ENCODE assay signal across 11 mouse cellular contexts in the genomic region with DNA sequence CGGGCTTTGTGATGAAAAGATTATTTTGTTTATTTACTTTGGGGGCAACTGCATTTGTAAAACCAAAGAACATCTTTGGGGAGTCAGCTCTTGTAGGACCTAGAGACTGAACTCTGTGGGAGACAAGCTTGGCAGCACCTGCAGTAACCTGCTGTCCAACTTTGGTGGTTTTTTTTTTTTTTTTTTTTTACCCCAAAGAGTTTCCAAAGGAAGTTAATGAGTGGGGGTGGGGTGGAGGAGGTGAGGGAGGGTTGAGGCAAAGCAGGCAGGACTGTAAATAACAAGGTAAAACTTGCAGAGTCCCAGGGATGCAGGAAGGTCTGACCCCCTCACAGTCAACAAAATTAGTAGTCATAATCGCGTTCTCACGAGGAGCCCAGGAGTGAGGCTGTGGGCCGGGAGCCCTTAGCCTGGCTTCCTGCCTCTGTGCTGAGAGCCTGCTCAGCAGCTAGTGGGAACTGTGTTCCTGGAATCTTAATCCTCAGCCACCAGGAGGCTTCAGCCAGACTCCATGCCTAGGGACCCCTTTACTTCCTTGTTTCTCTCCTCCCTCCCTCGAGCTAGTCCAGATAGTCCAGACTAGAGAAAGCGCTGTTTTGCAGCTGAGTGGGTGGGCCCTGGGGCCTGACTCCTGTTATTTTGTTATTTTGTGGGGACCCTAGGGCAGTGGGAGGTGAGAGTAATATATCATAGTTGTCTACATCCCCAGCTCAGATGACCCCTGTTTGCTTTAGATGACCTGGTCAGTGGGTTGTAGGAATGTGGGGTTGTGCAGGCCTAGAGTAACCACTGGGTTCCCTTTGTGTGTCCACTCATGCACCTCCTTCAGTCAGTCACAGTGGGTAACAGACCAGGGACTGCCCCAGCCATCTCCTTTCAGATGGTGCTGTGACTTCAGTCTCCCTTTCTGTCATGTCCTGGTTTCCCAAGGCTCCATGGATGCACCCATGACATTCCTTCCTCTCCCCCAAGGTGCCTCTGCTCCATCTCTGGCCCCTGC.
DNase-seq lines count a peak whose midpoint lies in the region; ATAC-seq and TF ChIP-seq lines count a peak whose summit lies in the region.
"Had no signal": no experiment of that assay in that cellular context is flagged by ENCODE, and none has a peak within 500 bp of the region (broad histone marks: within the 10 kb centered on the region; RNA-seq: fewer than 3 reads in every experiment).

No protein-coding gene starts in this region.

- no peak overlapping the region for H3K4me3 ChIP-seq in heart, embryonic 12.5 days
- H3K4me3 ChIP-seq in heart, adult 2 months: no peak overlapping the region
- H3K4me3 ChIP-seq in lung, embryonic 15.5 days: no peak overlapping the region
- no peak overlapping the region for H3K4me3 ChIP-seq in limb, embryonic 13.5 days
- no peak overlapping the region for H3K4me3 ChIP-seq in cerebellum, adult 2 months (replicated peaks; ENCODE audit: insufficient read depth, low read depth, low read length)

- TF ChIP-seq EP300 in heart, adult 2 months (IDR thresholded peaks at IDR 0.05; ENCODE audit: insufficient read depth, low read depth, low read length): no peak

- H3K4me1 ChIP-seq in heart, embryonic 12.5 days (replicated peaks): peaks cover 19% of the 10 kb centered on the region
- H3K4me1 ChIP-seq in heart, adult 2 months (ENCODE audit: control insufficient read depth, insufficient read depth, low read length): no peaks in the 10 kb centered on the region
- peaks cover 16% of the 10 kb centered on the region for H3K4me1 ChIP-seq in lung, embryonic 15.5 days
- H3K4me1 ChIP-seq in limb, embryonic 13.5 days: peaks cover 31% of the 10 kb centered on the region
- H3K4me1 ChIP-seq in cerebellum, adult 2 months (ENCODE audit: control insufficient read depth, insufficient read depth, low read length): no peaks in the 10 kb centered on the region; the same call in 1 of the 2 replicates

- no peak overlapping the region for H3K4me2 ChIP-seq in heart, embryonic 12.5 days
- H3K4me2 ChIP-seq in lung, embryonic 15.5 days: no peak overlapping the region
- H3K4me2 ChIP-seq in limb, embryonic 13.5 days (replicated peaks): no peak overlapping the region

- H3K36me3 ChIP-seq in heart, embryonic 12.5 days: no peaks in the 10 kb centered on the region
- no peaks in the 10 kb centered on the region for H3K36me3 ChIP-seq in heart, adult 2 months (ENCODE audit: control insufficient read depth, insufficient read depth, low read length)
- no peaks in the 10 kb centered on the region for H3K36me3 ChIP-seq in lung, embryonic 15.5 days
- no peaks in the 10 kb centered on the region for H3K36me3 ChIP-seq in limb, embryonic 13.5 days

- intact Hi-C loops in heart, adult 2 months (cut with DNase I): no loop called here

- ATAC-seq in heart, embryonic 12.5 days (ENCODE audit: insufficient number of reproducible peaks, low FRiP score): peak; percentile 43
- ATAC-seq in lung, embryonic 15.5 days (ENCODE audit: borderline replicate concordance, extremely low read depth, low FRiP score, low TSS enrichment): no peak
- peak; percentile 48; the same call in 1 of the 2 replicates for ATAC-seq in common myeloid progenitor, adult 5-6 weeks (replicated peaks; ENCODE audit: low read depth, poor library complexity, severe bottlenecking)
- ATAC-seq in limb, embryonic 13.5 days (ENCODE audit: low FRiP score, low read depth): peak; percentile 46; the same call in 1 of the 2 replicates
- ATAC-seq: activated CD4-positive, CD25-positive, alpha-beta regulatory T cell, adult 4 months had no signal

- 28% methylated on average over 7 of the region's 7 CpGs for WGBS in heart, embryonic 12.5 days
- WGBS in heart, adult 2 months: 39% methylated on average over 7 of the region's 7 CpGs
- 21% methylated on average over 7 of the region's 7 CpGs for WGBS in lung, embryonic 15.5 days
- 21% methylated on average over 7 of the region's 7 CpGs for WGBS in limb, embryonic 13.5 days
- WGBS in cerebellum, adult 2 months: 39% methylated on average over 7 of the region's 7 CpGs

- 0 out of 2 replicates have a peak, but pooled peaks cover 4% of the 10 kb centered on the region for H3K9me3 ChIP-seq in heart, embryonic 12.5 days (replicated peaks)
- H3K9me3 ChIP-seq in lung, embryonic 15.5 days: no peaks in the 10 kb centered on the region
- 0 out of 2 replicates have a peak, but pooled peaks cover 5% of the 10 kb centered on the region for H3K9me3 ChIP-seq in limb, embryonic 13.5 days

- TF ChIP-seq POLR2A in heart, adult 2 months (IDR thresholded peaks at IDR 0.05; ENCODE audit: insufficient read depth, low read depth, low read length): no peak
- TF ChIP-seq POLR2A in cerebellum, adult 2 months (IDR thresholded peaks at IDR 0.05; ENCODE audit: borderline replicate concordance, insufficient read depth, low read length): no peak

- no peaks in the 10 kb centered on the region for H3K27me3 ChIP-seq in heart, embryonic 12.5 days (replicated peaks)
- H3K27me3 ChIP-seq in heart, adult 2 months (ENCODE audit: control insufficient read depth, insufficient read depth, low read length): no peaks in the 10 kb centered on the region
- no peaks in the 10 kb centered on the region for H3K27me3 ChIP-seq in lung, embryonic 15.5 days
- H3K27me3 ChIP-seq in limb, embryonic 13.5 days: no peaks in the 10 kb centered on the region
- H3K27me3 ChIP-seq in cerebellum, adult 2 months (ENCODE audit: control insufficient read depth, insufficient read depth, low read length): no peaks in the 10 kb centered on the region

- no peaks in the 10 kb centered on the region for H3K79me2 ChIP-seq in heart, adult 2 months (replicated peaks; ENCODE audit: control insufficient read depth, insufficient read depth, low read length)

- no peak overlapping the region for H3K27ac ChIP-seq in heart, embryonic 12.5 days (ENCODE audit: poor library complexity, severe bottlenecking)
- H3K27ac ChIP-seq in heart, adult 2 months: no peak overlapping the region
- peak overlapping the region; percentile 22 for H3K27ac ChIP-seq in lung, embryonic 15.5 days
- 0 out of 2 replicates have a peak overlapping the region, but pooled peaks have one; percentile 44 for H3K27ac ChIP-seq in limb, embryonic 13.5 days
- H3K27ac ChIP-seq in cerebellum, adult 2 months (ENCODE audit: insufficient read depth, low read length): no peak overlapping the region
- H3K27ac ChIP-seq: liver, embryonic 14.5 days had no signal

- DNase-seq in heart, adult 2 months: no peak
- DNase-seq in lung, postnatal 36 days: no peak
- no peak for DNase-seq in retina, embryonic 14.5 days (ENCODE audit: low spot score)
- DNase-seq in cerebellum, adult 2 months: no peak
- DNase-seq: heart, postnatal 36 days had no signal

- H3K9ac ChIP-seq in heart, embryonic 12.5 days: no peak overlapping the region
- H3K9ac ChIP-seq in heart, adult 2 months (ENCODE audit: low read depth, low read length): no peak overlapping the region
- H3K9ac ChIP-seq in lung, embryonic 15.5 days: no peak overlapping the region
- no peak overlapping the region for H3K9ac ChIP-seq in limb, embryonic 13.5 days
- H3K9ac ChIP-seq: liver, embryonic 14.5 days had no signal

- TF ChIP-seq CTCF in heart, adult 2 months (IDR thresholded peaks at IDR 0.05): no peak
- no peak for TF ChIP-seq CTCF in cerebellum, adult 2 months (IDR thresholded peaks at IDR 0.05; ENCODE audit: borderline replicate concordance, insufficient read depth, low read depth, low read length)

Comparison
In these comparisons a context has a peak if more than half of its experiments do, and no peak if none do; other contexts are left out.
1. H3K27ac ChIP-seq: peak in lung, embryonic 15.5 days (single experiment) and limb, embryonic 13.5 days (single experiment); none in heart, embryonic 12.5 days (single experiment), heart, adult 2 months (single experiment) and cerebellum, adult 2 months (single experiment).